Comparison of ENCODE assay signal across 25 mouse cellular contexts in genomic region chr15:68335837-68336236, GRCm38 (mm10).
"Had no signal": no experiment of that assay in that cellular context is flagged by ENCODE, and none has a peak within 500 bp of the region (broad histone marks: within the 10 kb centered on the region; RNA-seq: fewer than 3 reads in every experiment).

No protein-coding gene starts in this region.

- H3K36me3 ChIP-seq: embryonic facial prominence, embryonic 10.5 days; embryonic facial prominence, embryonic 12.5 days; embryonic facial prominence, embryonic 15.5 days had no signal

- H3K27me3 ChIP-seq: embryonic facial prominence, embryonic 12.5 days; embryonic facial prominence, embryonic 13.5 days; embryonic facial prominence, embryonic 15.5 days; forebrain, embryonic 12.5 days; forebrain, embryonic 13.5 days; forebrain, embryonic 15.5 days had no signal

- DNase-seq: cerebellum, adult 9-10 months; cerebellum, adult 9-11 months; cerebellum, postnatal 10 days; cerebellum, postnatal 14 days; cerebellum, postnatal 25 days; cerebellum, postnatal 36 days; embryo, embryonic 11 days; forebrain, postnatal 0 days; gastrocnemius, adult 2 months; gastrocnemius, postnatal 10 days; gastrocnemius, postnatal 14 days; gastrocnemius, postnatal 25 days; gastrocnemius, postnatal 36 days; heart, adult 11 months; heart, adult 18-20 months; heart, adult 2 months had no signal

- H3K9ac ChIP-seq: embryonic facial prominence, embryonic 12.5 days; embryonic facial prominence, embryonic 13.5 days; embryonic facial prominence, embryonic 15.5 days; forebrain, embryonic 12.5 days; forebrain, embryonic 13.5 days; forebrain, embryonic 15.5 days; forebrain, postnatal 0 days had no signal

- H3K4me1 ChIP-seq: embryonic facial prominence, embryonic 10.5 days; embryonic facial prominence, embryonic 12.5 days; embryonic facial prominence, embryonic 13.5 days; embryonic facial prominence, embryonic 15.5 days; forebrain, embryonic 10.5 days; forebrain, embryonic 12.5 days; forebrain, embryonic 13.5 days; forebrain, embryonic 15.5 days had no signal

- H3K27ac ChIP-seq: embryonic facial prominence, embryonic 10.5 days; embryonic facial prominence, embryonic 12.5 days; embryonic facial prominence, embryonic 13.5 days; embryonic facial prominence, embryonic 15.5 days; forebrain, embryonic 10.5 days; forebrain, embryonic 12.5 days; forebrain, embryonic 13.5 days; forebrain, embryonic 15.5 days; gastrocnemius, adult 2 months; heart, adult 2 months had no signal

- H3K9me3 ChIP-seq: embryonic facial prominence, embryonic 10.5 days; embryonic facial prominence, embryonic 12.5 days; embryonic facial prominence, embryonic 13.5 days; embryonic facial prominence, embryonic 15.5 days; forebrain, embryonic 10.5 days; forebrain, embryonic 12.5 days; forebrain, embryonic 13.5 days; forebrain, embryonic 15.5 days had no signal

- H3K4me3 ChIP-seq: embryonic facial prominence, embryonic 10.5 days; embryonic facial prominence, embryonic 12.5 days; embryonic facial prominence, embryonic 13.5 days; embryonic facial prominence, embryonic 15.5 days; erythroblast, embryonic 14.5 days; forebrain, embryonic 10.5 days; forebrain, embryonic 12.5 days; forebrain, embryonic 13.5 days; forebrain, embryonic 15.5 days; gastrocnemius, adult 2 months; heart, adult 2 months had no signal
